ENCODE assay signal across 9 mouse cellular contexts in the genomic region with DNA sequence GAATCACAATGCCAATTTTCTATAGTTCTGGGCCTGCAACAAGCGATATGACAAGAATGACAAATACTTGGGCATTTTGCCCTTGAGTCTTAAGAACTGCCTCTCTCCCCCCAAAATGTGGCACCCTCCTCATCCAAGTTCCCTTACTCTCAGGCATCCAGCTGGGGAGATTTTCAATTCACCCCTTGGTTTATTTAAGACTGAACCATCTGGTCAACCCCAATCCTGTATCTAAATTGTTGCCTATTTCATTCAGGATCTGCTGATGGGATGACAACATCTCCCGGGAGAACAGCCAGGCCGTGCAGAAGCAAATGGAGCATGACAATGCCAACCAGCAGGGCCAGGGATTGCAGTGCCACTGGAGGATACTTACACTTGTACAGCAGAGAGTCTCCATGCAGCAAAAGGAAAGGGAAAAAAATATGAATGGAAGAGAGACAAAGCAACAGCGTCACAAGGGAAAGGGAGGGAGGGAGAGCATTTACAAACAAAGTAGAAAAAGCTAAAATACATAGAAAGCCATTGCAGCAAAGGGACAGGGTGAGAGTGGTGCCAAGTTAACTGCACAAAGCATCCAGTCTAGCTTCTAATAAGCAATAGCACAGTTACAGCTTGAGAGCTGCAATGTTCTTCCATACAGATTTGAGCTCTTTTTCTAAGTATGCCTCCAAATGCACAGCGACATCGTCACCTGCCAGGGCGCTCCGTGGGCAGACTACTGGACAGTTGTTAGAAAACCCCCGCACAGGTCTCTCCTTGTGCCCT. TPM values are rescaled to one million over a fixed set of nuclear protein-coding genes. Genes with fewer than 3 reads are reported as not detected.
A peak's percentile ranks its signal among the peaks of the same experiment; 100 is the strongest.
DNase-seq lines count a peak whose midpoint lies in the region.
"Had no signal": no experiment of that assay in that cellular context is flagged by ENCODE, and none has a peak within 500 bp of the region (broad histone marks: within the 10 kb centered on the region; RNA-seq: fewer than 3 reads in every experiment).

No protein-coding gene starts in this region.

- intact Hi-C loops in heart, postnatal 25 days (cut with DNase I) = no loop called here
- intact Hi-C loops in heart, postnatal 10 days (cut with DNase I) = no loop called here

- DNase-seq in kidney, postnatal 25 days = peak; percentile 5 to 42
- no peak for DNase-seq in kidney, postnatal 14 days
- DNase-seq in cerebellum, adult 11 months = peak; percentile 72
- DNase-seq in gonadal fat pad, adult 2 months (ENCODE audit: low read depth) = peak; percentile 16
- peak; percentile 4 to 34 for DNase-seq in lung, postnatal 4 days
- no peak for DNase-seq in heart, postnatal 25 days (ENCODE audit: low spot score)
- no peak for DNase-seq in heart, postnatal 10 days
- DNase-seq in kidney, adult 8-10 months = no peak

RNA-seq across cellular contexts. Expression of gene Scgn, which starts 58.4 kb away (rescaled TPM):
- not detected in 2 replicates for polyA plus RNA-seq in gonadal fat pad, adult 2 months (2012; rRNA removed)
- not detected for total RNA-seq in heart, postnatal 25 days (2021)
- total RNA-seq in heart, postnatal 10 days (2021) = not detected
- total RNA-seq: MEL had no signal

Comparison
In these comparisons a context has a peak if more than half of its experiments do, and no peak if none do; other contexts are left out.
1. DNase-seq: peak in kidney, postnatal 25 days (2 of 2), cerebellum, adult 11 months (single experiment), gonadal fat pad, adult 2 months (single experiment) and lung, postnatal 4 days (2 of 2); none in kidney, postnatal 14 days (single experiment), heart, postnatal 25 days (single experiment), heart, postnatal 10 days (0 of 2) and kidney, adult 8-10 months (0 of 2).